Mouse (Mus musculus): ENCODE measurements around the gene Ust.

DNA sequence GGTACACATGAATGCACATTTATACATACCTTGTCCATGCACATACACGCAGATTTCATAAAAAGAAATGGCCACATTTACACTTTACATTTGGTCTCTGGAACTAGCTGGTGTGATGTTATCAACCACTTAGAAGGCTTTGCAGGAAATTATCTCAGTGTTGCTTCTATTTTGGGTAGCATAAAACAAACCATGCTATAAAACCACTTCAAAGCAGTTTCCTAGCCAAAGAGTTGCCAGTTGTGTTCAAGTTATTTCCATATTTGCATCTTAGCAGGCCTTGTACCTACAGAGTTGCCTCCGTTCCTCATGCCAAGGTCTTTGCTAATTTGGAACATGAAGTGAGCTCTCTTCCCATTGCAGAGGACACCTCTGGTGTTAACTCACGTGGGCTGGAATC is 13.0 kb upstream of the Ust start:
- TF ChIP-seq CTCF (IDR thresholded peaks at IDR 0.05; ENCODE audit: low read depth) (no peak), EP300 (IDR thresholded peaks at IDR 0.05; ENCODE audit: low read depth) (no peak)
